Mouse (Mus musculus): Measurements from ENCODE around the gene Znrf3.

DNA sequence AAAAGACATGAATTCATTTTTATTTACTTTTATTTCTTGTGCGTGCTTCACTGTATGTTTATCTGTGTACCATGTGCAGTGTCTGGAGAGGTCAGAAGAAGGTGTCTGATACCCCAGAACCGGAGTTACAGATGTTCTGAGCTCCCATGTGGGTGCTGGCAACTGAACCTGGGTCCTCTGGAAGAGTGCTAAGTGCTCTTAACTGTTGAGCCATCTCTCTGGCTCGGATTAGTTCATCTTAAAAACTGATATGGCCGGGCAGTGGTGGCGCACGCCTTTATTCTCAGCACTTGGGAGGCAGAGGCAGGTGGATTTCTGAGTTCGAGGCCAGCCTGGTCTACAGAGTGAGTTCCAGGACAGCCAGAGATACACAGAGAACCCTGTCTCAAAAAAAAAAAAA lies 201.4 kb downstream of the Znrf3 start:
- TF ChIP-seq CTCF (IDR thresholded peaks at IDR 0.05; ENCODE audit: low read depth, low read length): no peak
- no peak for TF ChIP-seq POLR2A (IDR thresholded peaks at IDR 0.05; ENCODE audit: borderline replicate concordance, low read depth, low read length)
